In the genomic region with DNA sequence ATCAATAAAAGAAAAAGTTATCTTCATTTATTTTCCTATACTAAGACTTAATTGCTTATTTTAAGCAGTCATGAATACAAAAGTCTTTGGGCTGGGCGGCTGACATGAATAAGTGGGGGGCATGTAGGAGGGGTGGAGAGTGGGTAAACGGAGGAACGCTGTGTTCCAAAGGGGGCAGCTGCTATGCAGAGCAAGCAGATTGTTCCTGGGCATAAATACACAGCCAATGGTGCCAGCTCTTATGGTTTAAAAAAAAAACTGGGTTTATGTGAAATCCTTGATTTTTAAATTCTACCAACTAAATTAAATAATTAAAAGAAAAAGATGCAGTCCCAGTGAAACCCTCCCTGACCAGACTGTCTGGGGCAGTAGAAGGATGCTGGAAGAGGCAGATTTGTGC, we compare ENCODE assay signal across 18 mouse cellular contexts. TPM values are rescaled to one million over a fixed set of nuclear protein-coding genes. Genes with fewer than 3 reads are reported as not detected.
DNase-seq lines count a peak whose midpoint lies in the region; ATAC-seq lines count a peak whose summit lies in the region.
"Had no signal": no experiment of that assay in that cellular context is flagged by ENCODE, and none has a peak within 500 bp of the region (broad histone marks: within the 10 kb centered on the region; RNA-seq: fewer than 3 reads in every experiment).

No protein-coding gene starts in this region.

- H3K4me2 ChIP-seq in forebrain, embryonic 16.5 days (ENCODE audit: low read length) = no peak overlapping the region
- H3K4me2 ChIP-seq: neural tube, embryonic 13.5 days had no signal

- no peak overlapping the region for H3K9ac ChIP-seq in forebrain, embryonic 16.5 days (replicated peaks; ENCODE audit: low read depth, low read length)
- H3K9ac ChIP-seq: liver, postnatal 0 days; neural tube, embryonic 13.5 days had no signal

- no peak overlapping the region for H3K4me3 ChIP-seq in forebrain, embryonic 16.5 days (replicated peaks; ENCODE audit: low read length)
- H3K4me3 ChIP-seq: neural tube, embryonic 13.5 days had no signal

- no peaks in the 10 kb centered on the region for H3K36me3 ChIP-seq in forebrain, embryonic 16.5 days (ENCODE audit: control insufficient read depth, insufficient read depth)
- H3K36me3 ChIP-seq: neural tube, embryonic 13.5 days had no signal

- H3K4me1 ChIP-seq in forebrain, embryonic 16.5 days (replicated peaks; ENCODE audit: control insufficient read depth, insufficient read depth, low read length) = peaks cover 16% of the 10 kb centered on the region
- H3K4me1 ChIP-seq: neural tube, embryonic 13.5 days had no signal

- WGBS in forebrain, embryonic 16.5 days = 37% methylated on average over 3 of the region's 3 CpGs

- peak overlapping the region; percentile 62 for H3K27ac ChIP-seq in forebrain, embryonic 16.5 days (ENCODE audit: low read length)
- H3K27ac ChIP-seq: hindbrain, postnatal 0 days; neural tube, embryonic 13.5 days had no signal

- no peaks in the 10 kb centered on the region for H3K9me3 ChIP-seq in forebrain, embryonic 16.5 days (ENCODE audit: control insufficient read depth, low read length)
- H3K9me3 ChIP-seq: neural tube, embryonic 13.5 days had no signal

- DNase-seq in heart, adult 11 months = peak; percentile 14
- no peak for DNase-seq in heart, postnatal 36 days
- peak; percentile 46 to 73 for DNase-seq in layer of hippocampus, adult 8-10 months (ENCODE audit: low spot score in 2 of 2)
- peak; percentile 30 to 49 for DNase-seq in right cerebral cortex, postnatal 10 days (ENCODE audit: low spot score in 2 of 2)
- no peak for DNase-seq in gastrocnemius, adult 18-20 months (ENCODE audit: low spot score)
- DNase-seq in B cell, adult 2 months = no peak
- DNase-seq: adrenal gland, postnatal 36 days; cerebellum, adult 9-10 months; kidney, adult 18-20 months; kidney, postnatal 10 days; liver; liver, postnatal 0 days; thymus, adult 2 months had no signal

- H3K27me3 ChIP-seq in forebrain, embryonic 16.5 days (replicated peaks; ENCODE audit: control insufficient read depth, insufficient read depth, low read length) = no peaks in the 10 kb centered on the region
- H3K27me3 ChIP-seq: neural tube, embryonic 13.5 days had no signal

- intact Hi-C loops in heart, postnatal 36 days (cut with DNase I) = no loop called here

- peak; percentile 75 for ATAC-seq in forebrain, embryonic 16.5 days
- ATAC-seq: hindbrain, postnatal 0 days; liver, postnatal 0 days had no signal

RNA-seq across cellular contexts. Expression of a gene that starts 24.1 kb away (rescaled TPM):
- total RNA-seq in heart, postnatal 36 days (2021) = 1 to 10 TPM in 1 of 2 experiments, under 1 TPM in 1; 0.86 to 1.2 TPM
- 66.7 and 88.6 TPM in 2 replicates for polyA plus RNA-seq in forebrain, embryonic 16.5 days (2015; fragmentation: Nextera tagmentation; extraction: Ambion mirVana)
- 100 to 1,000 TPM; 229 to 268 (median 247) TPM for total RNA-seq in layer of hippocampus, adult 8-10 months (2022)
- 1 to 10 TPM; 1.6 to 1.7 TPM for total RNA-seq in gastrocnemius, adult 18-20 months (2021)
- total RNA-seq: granulocyte monocyte progenitor cell, adult 5-6 weeks; hematopoietic stem cell, adult 5-6 weeks had no signal

Comparison
In these comparisons a context has a peak if more than half of its experiments do, and no peak if none do; other contexts are left out.
1. DNase-seq: peak in heart, adult 11 months (single experiment), layer of hippocampus, adult 8-10 months (2 of 2) and right cerebral cortex, postnatal 10 days (2 of 2); none in heart, postnatal 36 days (0 of 2), gastrocnemius, adult 18-20 months (single experiment) and B cell, adult 2 months (0 of 2).
2. RNA of a gene that starts 24.1 kb away (total RNA-seq): 229 to 268 TPM in layer of hippocampus, adult 8-10 months; 1.6 to 1.7 TPM in gastrocnemius, adult 18-20 months and 0.86 to 1.2 TPM in heart, postnatal 36 days; every median in the first group is over 10 times any median in the second.